Mouse (Mus musculus) intestine, embryonic 14.5 days (tissue): ENCODE measurements at regions not wholly inside any gene's neighbourhood (a gene's known extent, or its start where the extent isn't known, plus 50 kb on each side); places are given as distances from the start of the nearest gene placed in this dataset.
A peak's percentile ranks its signal among the peaks of the same experiment; 100 is the strongest.

Experiments
- ATAC-seq: fragments of 200-750 bp; cut with Nextera tagmentation; replicated peaks from 2 replicates; pipeline ENCODE4 v1.8.0; 2017; ENCODE audit warnings: low read depth, moderate number of reproducible peaks, moderate TSS enrichment, moderate library complexity; ENCODE audit not compliant: low FRiP score, low TSS enrichment
- DNase-seq: peaks from one replicate; pipeline ENCODE4 v3.0.0-alpha.2; 2018; ENCODE audit warnings: low spot score
- H3K27ac ChIP-seq: fragments of 300-500 bp; sonication (generic); 2 replicates; pipeline ENCODE4 v1.5.1; 2014; ENCODE audit warnings: low read depth, mild to moderate bottlenecking, control low read depth
- H3K27me3 ChIP-seq: fragments of 300-500 bp; sonication (generic); replicated peaks from 2 replicates; pipeline ENCODE4 v1.6.1; 2014; ENCODE audit warnings: low read length, control low read depth; ENCODE audit not compliant: control insufficient read depth, insufficient read depth
- H3K36me3 ChIP-seq: fragments of 300-500 bp; sonication (generic); 2 replicates; pipeline ENCODE4 v1.6.1; 2014; ENCODE audit warnings: low read length, control low read depth; ENCODE audit not compliant: control insufficient read depth, insufficient read depth
- H3K4me1 ChIP-seq: fragments of 300-500 bp; sonication (generic); replicated peaks from 2 replicates; pipeline ENCODE4 v1.6.1; 2014; ENCODE audit warnings: low read length, control low read depth, mixed read lengths; ENCODE audit not compliant: control insufficient read depth, insufficient read depth
- H3K4me2 ChIP-seq: fragments of 300-500 bp; sonication (generic); 2 replicates; pipeline ENCODE4 v1.6.1; 2014; ENCODE audit warnings: low read length
- H3K4me3 ChIP-seq: fragments of 300-500 bp; sonication (generic); 2 replicates; pipeline ENCODE4 v1.5.1; 2014; ENCODE audit warnings: low read depth, low read length, control low read depth, mixed read lengths
- H3K9ac ChIP-seq: fragments of 300-500 bp; sonication (generic); 2 replicates; pipeline ENCODE4 v1.6.1; 2014; ENCODE audit warnings: mild to moderate bottlenecking, low read length
- H3K9me3 ChIP-seq: fragments of 300-500 bp; sonication (generic); 2 replicates; pipeline ENCODE4 v1.6.1; 2016; ENCODE audit warnings: low read length, control low read depth; ENCODE audit not compliant: control insufficient read depth
- WGBS: fragments of 180-500 bp; shearing (Covaris S2); extraction: QIAGEN DNeasy Blood & Tissue Kit; methylation state at CpG from one replicate; pipeline ENCODE4 v1.1.7; 2014; 5-methylcytosine and 5-hydroxymethylcytosine counted together

DNA sequence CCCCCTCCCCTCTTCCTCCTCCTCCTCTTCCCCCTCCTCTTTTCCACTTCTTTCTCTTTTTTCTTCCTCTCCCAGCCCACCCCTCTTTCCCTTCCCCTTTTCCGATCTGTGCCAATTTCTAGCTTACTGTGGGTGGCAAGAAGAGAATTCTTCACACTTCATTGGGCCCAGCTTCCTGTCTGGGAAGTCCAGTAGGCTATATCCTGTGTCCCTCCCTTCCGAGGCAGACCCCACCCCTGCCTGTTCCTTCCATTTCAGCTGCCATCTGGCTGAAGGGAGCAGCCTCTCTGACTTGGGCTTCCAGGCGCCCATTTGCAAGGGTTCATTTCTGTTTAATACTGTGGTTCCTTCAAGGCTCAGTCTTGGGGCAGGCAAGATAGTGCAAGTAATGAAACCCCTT, 86.2 kb upstream of the Mrps10 start:
- no peak overlapping the region for H3K9ac ChIP-seq
- DNase-seq, result no peak
- no peak overlapping the region for H3K4me3 ChIP-seq
- no peak overlapping the region for H3K4me2 ChIP-seq
- no peaks in the 10 kb centered on the region for H3K27me3 ChIP-seq
- H3K9me3 ChIP-seq, result no peaks in the 10 kb centered on the region
- 64% methylated on average over 3 of the region's 3 CpGs for WGBS
- peaks cover 5% of the 10 kb centered on the region; the same call in 1 of the 2 replicates for H3K4me1 ChIP-seq
- no peak overlapping the region for H3K27ac ChIP-seq
- no peak for ATAC-seq
- peaks cover 10% of the 10 kb centered on the region for H3K36me3 ChIP-seq

DNA sequence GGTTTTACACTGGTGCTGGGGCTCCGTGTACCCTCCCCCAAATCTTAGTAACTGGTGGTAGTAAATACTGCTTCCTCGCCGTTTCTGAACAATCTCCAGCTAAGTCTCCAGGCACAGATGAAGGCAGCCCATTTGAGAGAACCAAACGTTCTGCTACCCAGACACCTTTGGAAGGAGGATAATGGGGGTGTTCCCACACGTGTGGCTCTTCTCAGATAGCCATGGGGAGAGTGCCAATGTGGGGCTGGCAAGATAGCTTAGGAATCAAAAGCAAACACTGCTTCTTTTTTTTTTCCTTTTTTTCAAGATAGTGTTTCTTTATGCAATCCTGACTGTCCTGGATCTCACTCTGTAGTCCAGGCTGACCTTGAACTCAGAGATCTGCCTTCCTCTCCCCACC, 90.8 kb upstream of the Mrps10 start:
- DNase-seq (no peak), ATAC-seq (no peak)
- Histone ChIP-seq H3K9me3 (peaks cover 6% of the 10 kb centered on the region; the same call in 1 of the 2 replicates), H3K36me3 (peaks cover 4% of the 10 kb centered on the region; the same call in 1 of the 2 replicates), H3K4me2 (no peak overlapping the region), H3K4me3 (no peak overlapping the region), H3K4me1 (no peaks in the 10 kb centered on the region), H3K9ac (no peak overlapping the region), H3K27ac (no peak overlapping the region), H3K27me3 (no peaks in the 10 kb centered on the region)
- WGBS, result 84% methylated on average over 5 of the region's 5 CpGs

DNA sequence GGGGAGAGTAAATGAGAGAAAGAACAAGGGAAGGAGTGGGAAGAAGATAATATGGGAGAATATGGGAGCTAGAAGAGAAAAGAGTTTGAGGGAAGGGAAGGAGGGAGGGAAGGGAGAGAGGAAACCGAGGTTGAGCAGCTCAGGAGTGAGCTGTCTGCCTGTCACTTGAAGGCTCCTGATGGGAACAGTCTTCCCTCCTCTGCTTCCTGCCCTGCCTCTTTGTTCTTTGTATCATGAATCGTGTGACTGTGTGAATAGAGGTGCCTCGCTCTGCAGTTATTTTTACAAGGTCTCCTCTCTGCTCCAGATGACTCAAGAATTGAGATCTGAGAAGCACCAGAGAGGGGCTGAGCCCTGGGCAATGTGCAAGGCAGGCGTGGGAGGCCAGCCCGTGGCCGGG, 92.0 kb upstream of the Mrps10 start:
- peaks cover 6% of the 10 kb centered on the region; the same call in 1 of the 2 replicates for H3K9me3 ChIP-seq
- no peaks in the 10 kb centered on the region for H3K4me1 ChIP-seq
- peaks cover 4% of the 10 kb centered on the region; the same call in 1 of the 2 replicates for H3K36me3 ChIP-seq
- DNase-seq, result no peak
- H3K27me3 ChIP-seq, result no peaks in the 10 kb centered on the region
- no peak overlapping the region for H3K27ac ChIP-seq
- H3K9ac ChIP-seq, result no peak overlapping the region
- H3K4me3 ChIP-seq, result no peak overlapping the region
- no peak overlapping the region for H3K4me2 ChIP-seq
- 75% methylated on average over 6 of the region's 6 CpGs for WGBS
- no peak for ATAC-seq

DNA sequence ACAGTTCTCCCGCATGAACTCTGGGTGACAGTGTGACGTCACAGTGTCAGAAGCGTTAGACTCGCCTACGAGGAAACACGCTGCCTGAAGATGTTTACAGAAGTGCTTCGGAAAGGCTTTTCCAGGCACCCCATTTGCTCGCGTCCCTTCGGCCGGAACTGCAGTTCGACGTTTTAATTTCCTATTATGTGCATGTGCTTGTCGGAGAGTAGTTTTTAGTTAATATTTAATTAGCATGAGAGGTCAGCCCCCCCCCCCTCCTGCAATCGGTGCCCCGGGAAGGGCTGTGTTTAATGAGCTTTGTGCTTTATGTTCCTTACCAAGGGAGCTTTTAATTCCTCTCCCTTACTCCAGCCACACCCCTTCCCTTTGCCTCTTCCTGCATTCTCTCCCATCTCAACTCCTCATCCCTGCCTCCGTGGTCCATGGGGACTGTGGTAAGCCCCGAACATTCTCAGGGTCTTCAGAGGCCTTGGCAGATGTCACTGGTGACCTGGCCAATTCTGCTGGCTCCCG, 92.8 kb upstream of the Mrps10 start:
- H3K4me3 ChIP-seq, result no peak overlapping the region
- no peak overlapping the region; the same call in 1 of the 2 replicates for H3K27ac ChIP-seq
- ATAC-seq (peak; percentile 65), DNase-seq (no peak)
- no peaks in the 10 kb centered on the region for H3K4me1 ChIP-seq
- no peak overlapping the region for H3K4me2 ChIP-seq
- peaks cover 6% of the 10 kb centered on the region; the same call in 1 of the 2 replicates for H3K9me3 ChIP-seq
- peaks cover 4% of the 10 kb centered on the region; the same call in 1 of the 2 replicates for H3K36me3 ChIP-seq
- 67% methylated on average over 19 of the region's 19 CpGs for WGBS
- H3K27me3 ChIP-seq, result no peaks in the 10 kb centered on the region
- no peak overlapping the region for H3K9ac ChIP-seq

DNA sequence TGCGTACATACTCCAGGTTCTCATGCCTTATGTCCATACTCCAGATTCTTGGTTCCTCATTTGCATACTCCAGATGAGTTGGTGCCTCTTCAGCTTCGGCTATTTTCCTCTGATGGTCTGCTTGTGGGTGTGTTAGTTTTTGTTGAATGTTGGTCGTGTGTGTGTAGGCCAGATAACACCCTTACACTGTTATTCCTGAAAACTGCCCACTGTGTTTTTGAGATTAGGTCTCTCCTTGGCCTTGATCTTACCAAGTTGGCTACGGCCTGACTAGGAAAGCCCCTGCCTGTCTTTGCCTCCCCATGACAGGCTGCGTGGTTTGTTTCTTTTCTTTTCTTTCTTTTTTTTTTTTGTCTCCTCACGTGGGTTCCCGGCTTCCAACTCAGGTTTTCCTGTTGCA, 95.4 kb upstream of the Mrps10 start:
- DNase-seq (no peak), ATAC-seq (no peak)
- Histone ChIP-seq H3K27ac (no peak overlapping the region), H3K36me3 (peaks cover 4% of the 10 kb centered on the region; the same call in 1 of the 2 replicates), H3K9ac (no peak overlapping the region), H3K4me2 (no peak overlapping the region), H3K4me1 (no peaks in the 10 kb centered on the region), H3K9me3 (peaks cover 6% of the 10 kb centered on the region; the same call in 1 of the 2 replicates), H3K4me3 (no peak overlapping the region), H3K27me3 (no peaks in the 10 kb centered on the region)
- WGBS, result 85% methylated on average over 7 of the region's 7 CpGs

DNA sequence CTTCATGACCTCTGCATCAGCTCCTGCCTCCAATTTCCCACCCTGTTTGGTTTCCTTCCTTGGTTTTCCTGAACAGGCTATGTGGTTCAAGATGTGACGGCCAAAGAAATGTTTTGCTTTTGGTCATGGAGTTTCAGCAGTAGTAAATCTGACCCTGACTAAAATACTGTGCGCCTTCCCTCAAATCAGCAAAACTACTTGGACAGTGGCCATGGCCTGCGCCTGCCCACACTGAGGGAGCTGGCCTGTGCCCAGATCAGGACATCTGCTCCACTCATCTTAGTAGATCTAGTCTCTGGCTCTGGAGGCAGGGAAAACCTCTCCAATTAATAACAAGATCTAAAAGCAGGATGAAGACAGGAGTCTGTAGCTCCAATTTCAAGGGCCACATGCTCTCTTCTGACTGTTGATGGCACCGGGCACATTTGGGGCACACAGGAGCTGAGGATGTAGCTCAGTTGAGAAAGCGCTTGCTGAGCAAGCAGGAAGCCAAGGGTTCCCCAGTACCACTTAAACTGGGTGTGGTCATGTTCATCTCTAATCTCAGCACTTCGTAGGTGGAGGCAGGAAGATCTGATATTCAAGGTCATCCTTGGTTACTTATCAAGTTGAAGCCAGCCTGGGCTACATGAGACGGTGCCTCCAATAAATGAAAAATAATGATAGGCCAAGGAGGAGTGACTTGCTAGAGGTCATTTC, 96.6 kb upstream of the Mrps10 start:
- ATAC-seq, result no peak

DNA sequence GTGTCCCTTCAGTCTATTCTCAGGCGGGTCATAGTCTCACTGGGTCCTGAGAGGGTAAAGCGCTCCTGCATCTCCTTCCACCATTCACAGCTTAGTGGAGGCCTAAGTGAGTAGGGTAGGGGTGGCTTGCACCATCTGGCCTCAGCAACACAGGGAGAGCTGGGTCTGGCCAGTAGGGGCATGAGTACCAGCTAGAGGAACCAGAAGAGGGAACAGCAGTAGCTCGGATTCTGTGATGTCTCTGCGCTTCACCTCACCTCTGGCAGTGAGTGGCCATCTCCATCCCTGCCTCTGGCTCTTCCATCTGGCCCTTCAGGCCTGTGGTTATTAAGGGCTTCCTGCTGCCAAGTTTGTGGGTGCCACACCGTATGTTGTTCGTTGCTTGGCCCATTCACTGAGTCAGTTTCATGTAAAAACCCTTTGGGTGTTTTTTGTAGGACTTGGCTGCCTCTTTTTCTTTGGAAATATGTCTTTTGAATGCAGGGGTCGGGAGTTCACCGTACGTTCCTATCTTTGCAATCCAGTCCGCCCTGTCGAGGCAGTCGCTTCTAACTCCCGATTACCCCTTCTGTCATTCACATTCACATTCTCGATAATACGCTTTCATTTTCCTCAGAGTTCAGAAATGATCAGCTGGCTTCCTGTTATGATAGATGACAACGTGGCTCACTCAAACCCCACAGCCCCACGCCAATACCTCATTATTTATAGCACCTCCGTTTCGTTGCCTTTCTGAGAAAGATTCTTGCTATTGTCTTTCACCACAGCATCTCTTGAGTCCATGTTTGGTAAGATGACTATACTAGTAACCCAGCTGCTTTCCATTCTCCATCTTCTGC, 99.4 kb upstream of the Mrps10 start:
- Histone ChIP-seq H3K27me3 (no peaks in the 10 kb centered on the region), H3K36me3 (peaks cover 6% of the 10 kb centered on the region; the same call in 1 of the 2 replicates), H3K4me1 (no peaks in the 10 kb centered on the region), H3K27ac (no peak overlapping the region), H3K4me2 (no peak overlapping the region), H3K9me3 (peaks cover 5% of the 10 kb centered on the region), H3K9ac (no peak overlapping the region), H3K4me3 (no peak overlapping the region)
- 91% methylated on average over 19 of the region's 19 CpGs for WGBS
- no peak for DNase-seq
- no peak for ATAC-seq

More for the DNA sequence above, 96.6 kb upstream of the Mrps10 start:
- H3K4me2 ChIP-seq, result no peak overlapping the region
- H3K4me3 ChIP-seq, result no peak overlapping the region
- H3K27me3 ChIP-seq, result no peaks in the 10 kb centered on the region
- no peak for DNase-seq
- H3K4me1 ChIP-seq, result no peaks in the 10 kb centered on the region
- 80% methylated on average over 7 of the region's 7 CpGs for WGBS
- no peak overlapping the region for H3K9ac ChIP-seq
- H3K27ac ChIP-seq, result no peak overlapping the region
- peaks cover 6% of the 10 kb centered on the region; the same call in 1 of the 2 replicates for H3K36me3 ChIP-seq
- peaks cover 9% of the 10 kb centered on the region for H3K9me3 ChIP-seq

DNA sequence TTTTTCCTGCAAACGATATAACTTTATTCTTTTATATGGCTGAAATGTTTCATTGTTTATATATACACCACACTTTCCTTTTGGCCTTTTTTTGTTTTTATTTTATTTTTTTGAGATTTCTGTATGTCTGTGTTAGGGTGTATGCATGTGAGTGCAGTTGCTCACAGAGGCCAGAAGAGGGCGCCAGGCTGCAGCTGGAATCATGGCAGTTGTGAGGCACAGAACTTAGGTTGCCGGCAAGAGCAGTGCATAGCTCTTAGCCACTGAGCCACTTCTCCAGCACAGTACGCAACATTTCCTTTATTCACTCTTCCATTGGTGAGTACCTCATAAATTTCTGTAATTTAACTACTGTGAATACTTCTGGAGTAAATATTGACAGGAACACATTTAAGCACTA, 100.8 kb upstream of the Mrps10 start:
- Histone ChIP-seq H3K9ac (no peak overlapping the region), H3K4me3 (no peak overlapping the region), H3K9me3 (peaks cover 5% of the 10 kb centered on the region), H3K4me1 (no peaks in the 10 kb centered on the region), H3K4me2 (no peak overlapping the region), H3K27me3 (no peaks in the 10 kb centered on the region), H3K36me3 (peaks cover 6% of the 10 kb centered on the region; the same call in 1 of the 2 replicates), H3K27ac (no peak overlapping the region)
- 89% methylated on average over 4 of the region's 4 CpGs for whole genome bisulfite sequencing
- ATAC-seq (no peak), DNase-seq (no peak)
